Mouse (Mus musculus): ENCODE results near the gene Gpalpp1. TPM values are rescaled to one million over a fixed set of nuclear protein-coding genes. Genes with fewer than 3 reads are reported as not detected.

The Gpalpp1 gene
- polyA plus RNA-seq, 1 experiment: 5.5 TPM

GRCm38 (mm10) chr14:76059441-76059840 lies 51.1 kb downstream of the Gpalpp1 start:
- no peak overlapping the region for H3K4me3 ChIP-seq (ENCODE audit: insufficient read depth, low read depth, low read length)

GRCm38 (mm10) chr14:76053726-76054125 lies 56.8 kb downstream of the Gpalpp1 start:
- Histone ChIP-seq H3K27ac (ENCODE audit: insufficient read depth, low read depth, low read length) (no peak overlapping the region), H3K4me3 (ENCODE audit: insufficient read depth, low read depth, low read length) (no peak overlapping the region), H3K4me1 (ENCODE audit: control insufficient read depth, insufficient read depth, low read length) (0 out of 2 replicates have a peak, but pooled peaks cover 2% of the 10 kb centered on the region), H3K27me3 (replicated peaks; ENCODE audit: control insufficient read depth, insufficient read depth, low read length) (no peaks in the 10 kb centered on the region), H3K36me3 (ENCODE audit: control insufficient read depth, insufficient read depth, low read length) (no peaks in the 10 kb centered on the region)
- DNase-seq: no peak
- TF ChIP-seq POLR2A (IDR thresholded peaks at IDR 0.05; ENCODE audit: low read depth, low read length) (no peak), CTCF (conservative IDR thresholded peaks at IDR 0.05; ENCODE audit: insufficient read depth, insufficient read length, low read depth, low read length) (no peak)
- WGBS: 73% methylated on average over 11 of the region's 11 CpGs

More at GRCm38 (mm10) chr14:76059441-76059840, 51.1 kb downstream of the Gpalpp1 start:
- Histone ChIP-seq H3K4me1 (ENCODE audit: control insufficient read depth, insufficient read depth, low read length) (peaks cover 2% of the 10 kb centered on the region; the same call in 1 of the 2 replicates), H3K36me3 (ENCODE audit: control insufficient read depth, insufficient read depth, low read length) (no peaks in the 10 kb centered on the region), H3K27me3 (replicated peaks; ENCODE audit: control insufficient read depth, insufficient read depth, low read length) (no peaks in the 10 kb centered on the region), H3K27ac (ENCODE audit: insufficient read depth, low read depth, low read length) (no peak overlapping the region)
- WGBS: 71% methylated on average over 5 of the region's 5 CpGs
- no peak for DNase-seq
- no peak for TF ChIP-seq POLR2A (IDR thresholded peaks at IDR 0.05; ENCODE audit: low read depth, low read length)
- no peak for TF ChIP-seq CTCF (conservative IDR thresholded peaks at IDR 0.05; ENCODE audit: insufficient read depth, insufficient read length, low read depth, low read length)

GRCm38 (mm10) chr14:76051966-76052365 lies 58.6 kb downstream of the Gpalpp1 start:
- Histone ChIP-seq H3K27me3 (replicated peaks; ENCODE audit: control insufficient read depth, insufficient read depth, low read length) (no peaks in the 10 kb centered on the region), H3K4me1 (ENCODE audit: control insufficient read depth, insufficient read depth, low read length) (0 out of 2 replicates have a peak, but pooled peaks cover 2% of the 10 kb centered on the region), H3K27ac (ENCODE audit: insufficient read depth, low read depth, low read length) (no peak overlapping the region), H3K4me3 (ENCODE audit: insufficient read depth, low read depth, low read length) (no peak overlapping the region), H3K36me3 (ENCODE audit: control insufficient read depth, insufficient read depth, low read length) (no peaks in the 10 kb centered on the region)
- no peak for DNase-seq
- TF ChIP-seq CTCF (conservative IDR thresholded peaks at IDR 0.05; ENCODE audit: insufficient read depth, insufficient read length, low read depth, low read length): no peak
- no peak for TF ChIP-seq POLR2A (IDR thresholded peaks at IDR 0.05; ENCODE audit: low read depth, low read length)
- 72% methylated on average over 7 of the region's 7 CpGs for WGBS

- H3K36me3 ChIP-seq (ENCODE audit: control insufficient read depth, insufficient read depth, low read length): no peaks in the 10 kb centered on the region
- no peak overlapping the region for H3K27ac ChIP-seq (ENCODE audit: insufficient read depth, low read depth, low read length)
- H3K4me3 ChIP-seq (ENCODE audit: insufficient read depth, low read depth, low read length): no peak overlapping the region
- DNase-seq: no peak
- H3K27me3 ChIP-seq (replicated peaks; ENCODE audit: control insufficient read depth, insufficient read depth, low read length): no peaks in the 10 kb centered on the region
- WGBS: 64% methylated on average over 1 of the region's 1 CpGs
- TF ChIP-seq POLR2A (IDR thresholded peaks at IDR 0.05; ENCODE audit: low read depth, low read length): no peak
- TF ChIP-seq CTCF (conservative IDR thresholded peaks at IDR 0.05; ENCODE audit: insufficient read depth, insufficient read length, low read depth, low read length): no peak
- no peaks in the 10 kb centered on the region for H3K4me1 ChIP-seq (ENCODE audit: control insufficient read depth, insufficient read depth, low read length)
Measured at GRCm38 (mm10) chr14:76045767-76046166, 64.8 kb downstream of the Gpalpp1 start.

GRCm38 (mm10) chr14:76044164-76044557 lies 66.4 kb downstream of the Gpalpp1 start:
- TF ChIP-seq CTCF (conservative IDR thresholded peaks at IDR 0.05; ENCODE audit: insufficient read depth, insufficient read length, low read depth, low read length): no peak
- TF ChIP-seq POLR2A (IDR thresholded peaks at IDR 0.05; ENCODE audit: low read depth, low read length): no peak
- Histone ChIP-seq H3K4me1 (ENCODE audit: control insufficient read depth, insufficient read depth, low read length) (no peaks in the 10 kb centered on the region), H3K4me3 (ENCODE audit: insufficient read depth, low read depth, low read length) (no peak overlapping the region), H3K27me3 (replicated peaks; ENCODE audit: control insufficient read depth, insufficient read depth, low read length) (no peaks in the 10 kb centered on the region), H3K27ac (ENCODE audit: insufficient read depth, low read depth, low read length) (no peak overlapping the region), H3K36me3 (ENCODE audit: control insufficient read depth, insufficient read depth, low read length) (no peaks in the 10 kb centered on the region)
- DNase-seq: no peak
- 53% methylated on average over 3 of the region's 3 CpGs for WGBS

GRCm38 (mm10) chr14:76043251-76044163 lies 67.1 kb downstream of the Gpalpp1 start:
- no peaks in the 10 kb centered on the region for H3K36me3 ChIP-seq (ENCODE audit: control insufficient read depth, insufficient read depth, low read length)
- H3K4me3 ChIP-seq (ENCODE audit: insufficient read depth, low read depth, low read length): no peak overlapping the region
- H3K27ac ChIP-seq (ENCODE audit: insufficient read depth, low read depth, low read length): no peak overlapping the region
- TF ChIP-seq CTCF (conservative IDR thresholded peaks at IDR 0.05; ENCODE audit: insufficient read depth, insufficient read length, low read depth, low read length) (no peak), POLR2A (IDR thresholded peaks at IDR 0.05; ENCODE audit: low read depth, low read length) (no peak)
- H3K27me3 ChIP-seq (replicated peaks; ENCODE audit: control insufficient read depth, insufficient read depth, low read length): no peaks in the 10 kb centered on the region
- no peaks in the 10 kb centered on the region for H3K4me1 ChIP-seq (ENCODE audit: control insufficient read depth, insufficient read depth, low read length)
- 47% methylated on average over 14 of the region's 14 CpGs for WGBS
- DNase-seq: no peak

Other genes with a start within 250 kb of the Gpalpp1 start
- not detected in 2 replicates for gene Kctd4, start 155.8 kb downstream of the Gpalpp1 start, polyA plus RNA-seq (2012; rRNA removed)
- gene Gtf2f2, start 99.9 kb downstream of the Gpalpp1 start, polyA plus RNA-seq (2012; rRNA removed): 2.3 and 3.2 TPM in 2 replicates
- 1.8 and 2.6 TPM in 2 replicates for gene Nufip1, start 131 bp upstream of the Gpalpp1 start, polyA plus RNA-seq (2012; rRNA removed)